Mouse (Mus musculus) hindbrain, postnatal 0 days (tissue): ENCODE measurements at regions not wholly inside any gene's neighbourhood (a gene's known extent, or its start where the extent isn't known, plus 50 kb on each side); places are given as distances from the start of the nearest gene placed in this dataset.

ENCODE experiments used
- ATAC-seq: fragments of 200-750 bp; cut with Nextera tagmentation; 2 replicates; pipeline ENCODE4 v1.8.0; 2017; ENCODE audit warnings: mild to moderate bottlenecking, moderate TSS enrichment, moderate library complexity
- DNase-seq: peaks from one replicate; pipeline ENCODE4 v3.0.0-alpha.2; 2015; ENCODE audit warnings: low spot score
- H3K27ac ChIP-seq: fragments of 300-500 bp; sonication (generic); 2 replicates; pipeline ENCODE4 v1.5.1; 2014; ENCODE audit warnings: mild to moderate bottlenecking
- H3K27me3 ChIP-seq: fragments of 300-500 bp; sonication (generic); 2 replicates; pipeline ENCODE4 v1.6.1; 2014; ENCODE audit warnings: low read length, mixed read lengths; ENCODE audit not compliant: insufficient read depth
- H3K36me3 ChIP-seq: fragments of 300-500 bp; sonication (generic); 2 replicates; pipeline ENCODE4 v1.6.1; 2014; ENCODE audit warnings: low read length, mixed read lengths; ENCODE audit not compliant: insufficient read depth
- H3K4me1 ChIP-seq: fragments of 300-500 bp; sonication (generic); 2 replicates; pipeline ENCODE4 v1.6.1; 2014; ENCODE audit warnings: antibody characterized with exemption, low read length, mixed read lengths; ENCODE audit not compliant: insufficient read depth
- H3K4me2 ChIP-seq: fragments of 300-500 bp; sonication (generic); 2 replicates; pipeline ENCODE4 v1.6.1; 2014; ENCODE audit warnings: low read depth, mild to moderate bottlenecking, low read length, moderate library complexity, mixed read lengths
- H3K4me3 ChIP-seq: fragments of 300-500 bp; sonication (generic); 2 replicates; pipeline ENCODE4 v1.5.1; 2014; ENCODE audit warnings: low read length
- H3K9ac ChIP-seq: fragments of 300-500 bp; sonication (generic); replicated peaks from 2 replicates; pipeline ENCODE4 v1.6.1; 2014; ENCODE audit warnings: mild to moderate bottlenecking, low read length, moderate library complexity, mixed read lengths
- H3K9me3 ChIP-seq: fragments of 300-500 bp; sonication (generic); 2 replicates; pipeline ENCODE4 v1.6.1; 2016; ENCODE audit warnings: low read length, mixed read lengths
- CTCF ChIP-seq: IDR thresholded peaks from 2 replicates; pipeline ENCODE4 v1.5.1; 2016; ENCODE audit warnings: antibody characterized with exemption, control low read depth, low read depth
- WGBS: fragments of 180-500 bp; shearing (Covaris S2); extraction: QIAGEN DNeasy Blood & Tissue Kit; methylation state at CpG from one replicate; pipeline ENCODE4 v1.1.7; 2014; 5-methylcytosine and 5-hydroxymethylcytosine counted together

GRCm38 (mm10) chr1:63365126-63365525 is 80.6 kb upstream of the Adam23 start:
- DNase-seq (no peak), ATAC-seq (no peak)
- Histone ChIP-seq H3K27ac (no peak overlapping the region), H3K27me3 (no peaks in the 10 kb centered on the region), H3K36me3 (no peaks in the 10 kb centered on the region), H3K4me2 (no peak overlapping the region), H3K9me3 (no peaks in the 10 kb centered on the region), H3K4me1 (no peaks in the 10 kb centered on the region), H3K9ac (no peak overlapping the region), H3K4me3 (no peak overlapping the region)
- TF ChIP-seq CTCF, result no peak
- WGBS, result 95% methylated on average over 20 of the region's 20 CpGs

- ATAC-seq (peak; percentile 90), DNase-seq (peak; percentile 90)
- TF ChIP-seq CTCF, result no peak
- H3K27ac ChIP-seq, result peak overlapping the region; percentile 66; the same call in 1 of the 2 replicates
- H3K27me3 ChIP-seq, result no peaks in the 10 kb centered on the region
- H3K4me3 ChIP-seq, result no peak overlapping the region
- no peak overlapping the region for H3K4me2 ChIP-seq
- no peak overlapping the region for H3K9ac ChIP-seq
- no peaks in the 10 kb centered on the region for H3K36me3 ChIP-seq
- no peaks in the 10 kb centered on the region for H3K4me1 ChIP-seq
- no peaks in the 10 kb centered on the region for H3K9me3 ChIP-seq
- 19% methylated on average over 5 of the region's 5 CpGs for WGBS
Measured at GRCm38 (mm10) chr1:63367697-63368376, 77.9 kb upstream of the Adam23 start.

- Histone ChIP-seq H3K36me3 (no peaks in the 10 kb centered on the region), H3K4me3 (no peak overlapping the region), H3K27ac (no peak overlapping the region), H3K4me1 (no peaks in the 10 kb centered on the region), H3K9ac (no peak overlapping the region), H3K4me2 (no peak overlapping the region), H3K9me3 (no peaks in the 10 kb centered on the region), H3K27me3 (no peaks in the 10 kb centered on the region)
- ATAC-seq, result no peak
- TF ChIP-seq CTCF, result no peak
- no peak for DNase-seq
- WGBS, result 50% methylated on average over 3 of the region's 3 CpGs
Measured at GRCm38 (mm10) chr1:63368921-63369320, 76.8 kb upstream of the Adam23 start.

- Histone ChIP-seq H3K27me3 (no peaks in the 10 kb centered on the region), H3K9me3 (no peaks in the 10 kb centered on the region), H3K36me3 (no peaks in the 10 kb centered on the region), H3K4me1 (no peaks in the 10 kb centered on the region), H3K27ac (no peak overlapping the region), H3K4me2 (no peak overlapping the region), H3K4me3 (no peak overlapping the region), H3K9ac (no peak overlapping the region)
- no peak for DNase-seq
- no peak for ATAC-seq
- no peak for TF ChIP-seq CTCF
Measured at GRCm38 (mm10) chr1:63369561-63369960, 76.1 kb upstream of the Adam23 start.

GRCm38 (mm10) chr1:63383110-63383509 is 62.6 kb upstream of the Adam23 start:
- DNase-seq (no peak), ATAC-seq (no peak)
- no peaks in the 10 kb centered on the region for H3K27me3 ChIP-seq
- H3K9me3 ChIP-seq, result no peaks in the 10 kb centered on the region
- no peak overlapping the region for H3K27ac ChIP-seq
- no peak overlapping the region for H3K9ac ChIP-seq
- 80% methylated on average over 3 of the region's 3 CpGs for WGBS
- no peak for TF ChIP-seq CTCF
- no peak overlapping the region for H3K4me2 ChIP-seq
- H3K4me3 ChIP-seq, result no peak overlapping the region
- no peaks in the 10 kb centered on the region for H3K36me3 ChIP-seq
- H3K4me1 ChIP-seq, result no peaks in the 10 kb centered on the region

- Histone ChIP-seq H3K27me3 (no peaks in the 10 kb centered on the region), H3K9me3 (no peaks in the 10 kb centered on the region), H3K36me3 (no peaks in the 10 kb centered on the region), H3K9ac (no peak overlapping the region), H3K4me1 (no peaks in the 10 kb centered on the region; the same call in 1 of the 2 replicates), H3K4me3 (no peak overlapping the region), H3K4me2 (no peak overlapping the region), H3K27ac (no peak overlapping the region)
- no peak for TF ChIP-seq CTCF
- DNase-seq, result no peak
- no peak for ATAC-seq
- WGBS, result 64% methylated on average over 2 of the region's 2 CpGs
Measured at GRCm38 (mm10) chr1:63385116-63385515, 60.6 kb upstream of the Adam23 start.

- no peak for TF ChIP-seq CTCF
- H3K9me3 ChIP-seq, result no peaks in the 10 kb centered on the region
Measured at GRCm38 (mm10) chr1:63395427-63395826, 50.3 kb upstream of the Adam23 start.

More at GRCm38 (mm10) chr1:63395427-63395826, 50.3 kb upstream of the Adam23 start:
- Histone ChIP-seq H3K27ac (no peak overlapping the region), H3K9ac (no peak overlapping the region), H3K4me1 (no peaks in the 10 kb centered on the region), H3K27me3 (no peaks in the 10 kb centered on the region), H3K4me3 (no peak overlapping the region), H3K4me2 (no peak overlapping the region), H3K36me3 (no peaks in the 10 kb centered on the region)
- no peak for DNase-seq
- 58% methylated on average over 3 of the region's 3 CpGs for WGBS
- ATAC-seq, result no peak
